In the genomic region with DNA sequence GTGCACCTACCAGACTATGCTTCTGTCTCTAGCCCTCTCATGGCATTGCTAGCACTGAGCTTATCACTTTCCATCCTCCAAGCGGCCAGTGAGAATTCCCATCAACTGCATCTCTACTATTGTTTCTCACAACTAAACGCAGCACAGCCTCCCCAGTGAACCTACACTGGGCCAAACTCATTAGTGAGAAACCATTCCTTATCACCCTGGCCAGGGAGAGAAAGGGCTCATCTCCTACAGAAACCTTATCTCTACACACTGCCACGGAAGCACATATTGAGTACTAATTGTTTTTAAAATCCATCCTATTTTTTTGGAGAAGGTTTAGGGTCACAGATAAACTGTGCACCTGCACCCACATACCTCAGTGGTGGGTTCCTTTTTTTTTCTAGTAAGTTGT, we compare ENCODE assay signal across 20 mouse cellular contexts.
"Had no signal": no experiment of that assay in that cellular context is flagged by ENCODE, and none has a peak within 500 bp of the region (broad histone marks: within the 10 kb centered on the region; RNA-seq: fewer than 3 reads in every experiment).

No protein-coding gene starts in this region.

- H3K4me3 ChIP-seq: layer of hippocampus, adult 2 months; limb, embryonic 12.5 days; limb, embryonic 15.5 days; midbrain, embryonic 12.5 days; midbrain, embryonic 15.5 days; neural tube, embryonic 12.5 days; neural tube, embryonic 15.5 days had no signal

- DNase-seq: kidney, adult 2 months; kidney, postnatal 25 days; layer of hippocampus, adult 9-11 months; lung, embryonic 14.5 days; lung, postnatal 36 days; retina, postnatal 1 day; right cerebral cortex, postnatal 25 days; spleen, adult 18-20 months; thymus, adult 18-20 months; thymus, postnatal 36 days had no signal

- ATAC-seq: intestine, postnatal 0 days; lung, postnatal 0 days; midbrain, embryonic 15.5 days had no signal

- H3K9ac ChIP-seq: limb, embryonic 12.5 days; limb, embryonic 15.5 days; lung, embryonic 14.5 days; midbrain, embryonic 12.5 days; midbrain, embryonic 15.5 days; neural tube, embryonic 12.5 days; neural tube, embryonic 15.5 days had no signal

- H3K9me3 ChIP-seq: limb, embryonic 12.5 days; limb, embryonic 15.5 days; midbrain, embryonic 12.5 days; midbrain, embryonic 15.5 days; neural tube, embryonic 12.5 days; neural tube, embryonic 15.5 days had no signal

- H3K36me3 ChIP-seq: limb, embryonic 15.5 days; midbrain, embryonic 12.5 days; midbrain, embryonic 15.5 days; neural tube, embryonic 12.5 days; neural tube, embryonic 15.5 days had no signal

- H3K4me2 ChIP-seq: limb, embryonic 12.5 days; limb, embryonic 15.5 days; lung, embryonic 14.5 days; midbrain, embryonic 12.5 days; midbrain, embryonic 15.5 days; neural tube, embryonic 12.5 days; neural tube, embryonic 15.5 days had no signal

- H3K4me1 ChIP-seq: limb, embryonic 15.5 days; midbrain, embryonic 12.5 days; midbrain, embryonic 15.5 days; neural tube, embryonic 12.5 days; neural tube, embryonic 15.5 days had no signal

- H3K27me3 ChIP-seq: limb, embryonic 12.5 days; limb, embryonic 15.5 days; midbrain, embryonic 12.5 days; midbrain, embryonic 15.5 days; neural tube, embryonic 12.5 days; neural tube, embryonic 15.5 days had no signal

- H3K27ac ChIP-seq: kidney, postnatal 0 days; layer of hippocampus, adult 2 months; limb, embryonic 12.5 days; limb, embryonic 15.5 days; midbrain, embryonic 12.5 days; midbrain, embryonic 15.5 days; neural tube, embryonic 12.5 days; neural tube, embryonic 15.5 days had no signal
